Mouse (Mus musculus): Measurements from ENCODE around the gene C8a.

- TF ChIP-seq CTCF (IDR thresholded peaks at IDR 0.05; ENCODE audit: low read depth) (no peak), EP300 (IDR thresholded peaks at IDR 0.05; ENCODE audit: low read depth) (no peak)
Observed at GRCm38 (mm10) chr4:104855216-104855615, 21.0 kb downstream of the C8a start.
